Mouse (Mus musculus): Measurements from ENCODE around the gene Pah. TPM values are rescaled to one million over a fixed set of nuclear protein-coding genes. Genes with fewer than 3 reads are reported as not detected.

Pah gene
- polyA plus RNA-seq, 1 experiment, result 0.79 TPM

- WGBS, result 48% methylated on average over 2 of the region's 2 CpGs
- no peaks in the 10 kb centered on the region for H3K4me1 ChIP-seq (ENCODE audit: control insufficient read depth, insufficient read depth, insufficient read length)
These were observed 72.3 kb downstream of the Pah start for GRCm38 (mm10) chr10:87593916-87594315.

GRCm38 (mm10) chr10:87596361-87597074 lies 74.9 kb downstream of the Pah start:
- no peak overlapping the region for H3K4me3 ChIP-seq (ENCODE audit: extremely low read depth, insufficient read depth, insufficient read length)

More at GRCm38 (mm10) chr10:87593916-87594315, 72.3 kb downstream of the Pah start:
- no peak for TF ChIP-seq CTCF (IDR thresholded peaks at IDR 0.05; ENCODE audit: extremely low read depth, insufficient read depth, insufficient read length, insufficient replicate concordance)
- TF ChIP-seq POLR2A (IDR thresholded peaks at IDR 0.05; ENCODE audit: low read depth, low read length), result no peak
- H3K4me3 ChIP-seq (ENCODE audit: extremely low read depth, insufficient read depth, insufficient read length), result no peak overlapping the region
- H3K36me3 ChIP-seq (ENCODE audit: control insufficient read depth, insufficient read depth, low read length), result no peaks in the 10 kb centered on the region
- H3K27me3 ChIP-seq (ENCODE audit: control insufficient read depth, insufficient read depth, low read length), result no peaks in the 10 kb centered on the region
- no peak overlapping the region for H3K27ac ChIP-seq (ENCODE audit: insufficient read depth, low read length)
- DNase-seq (ENCODE audit: low read depth in 1 of 2, low spot score in 2 of 2), result no peak

GRCm38 (mm10) chr10:87597075-87597677 lies 75.6 kb downstream of the Pah start:
- Histone ChIP-seq H3K4me1 (ENCODE audit: control insufficient read depth, insufficient read depth, insufficient read length) (no peaks in the 10 kb centered on the region), H3K27ac (ENCODE audit: insufficient read depth, low read length) (no peak overlapping the region), H3K36me3 (ENCODE audit: control insufficient read depth, insufficient read depth, low read length) (no peaks in the 10 kb centered on the region), H3K27me3 (ENCODE audit: control insufficient read depth, insufficient read depth, low read length) (no peaks in the 10 kb centered on the region), H3K4me3 (ENCODE audit: extremely low read depth, insufficient read depth, insufficient read length) (no peak overlapping the region)
- no peak for TF ChIP-seq CTCF (IDR thresholded peaks at IDR 0.05; ENCODE audit: extremely low read depth, insufficient read depth, insufficient read length, insufficient replicate concordance)
- TF ChIP-seq POLR2A (IDR thresholded peaks at IDR 0.05; ENCODE audit: low read depth, low read length), result no peak
- 59% methylated on average over 9 of the region's 9 CpGs for WGBS
- DNase-seq (ENCODE audit: low read depth in 1 of 2, low spot score in 2 of 2), result no peak

More at GRCm38 (mm10) chr10:87596361-87597074, 74.9 kb downstream of the Pah start:
- Histone ChIP-seq H3K4me1 (ENCODE audit: control insufficient read depth, insufficient read depth, insufficient read length) (no peaks in the 10 kb centered on the region), H3K36me3 (ENCODE audit: control insufficient read depth, insufficient read depth, low read length) (no peaks in the 10 kb centered on the region), H3K27ac (ENCODE audit: insufficient read depth, low read length) (no peak overlapping the region), H3K27me3 (ENCODE audit: control insufficient read depth, insufficient read depth, low read length) (no peaks in the 10 kb centered on the region)
- DNase-seq (ENCODE audit: low read depth in 1 of 2, low spot score in 2 of 2), result no peak
- no peak for TF ChIP-seq POLR2A (IDR thresholded peaks at IDR 0.05; ENCODE audit: low read depth, low read length)
- no peak for TF ChIP-seq CTCF (IDR thresholded peaks at IDR 0.05; ENCODE audit: extremely low read depth, insufficient read depth, insufficient read length, insufficient replicate concordance)
- 26% methylated on average over 5 of the region's 5 CpGs for WGBS

- Histone ChIP-seq H3K36me3 (ENCODE audit: control insufficient read depth, insufficient read depth, low read length) (no peaks in the 10 kb centered on the region), H3K4me3 (ENCODE audit: extremely low read depth, insufficient read depth, insufficient read length) (no peak overlapping the region), H3K27ac (ENCODE audit: insufficient read depth, low read length) (no peak overlapping the region), H3K27me3 (ENCODE audit: control insufficient read depth, insufficient read depth, low read length) (no peaks in the 10 kb centered on the region), H3K4me1 (ENCODE audit: control insufficient read depth, insufficient read depth, insufficient read length) (no peaks in the 10 kb centered on the region)
- no peak for TF ChIP-seq CTCF (IDR thresholded peaks at IDR 0.05; ENCODE audit: extremely low read depth, insufficient read depth, insufficient read length, insufficient replicate concordance)
- TF ChIP-seq POLR2A (IDR thresholded peaks at IDR 0.05; ENCODE audit: low read depth, low read length), result no peak
- 56% methylated on average over 1 of the region's 1 CpGs for WGBS
- no peak for DNase-seq (ENCODE audit: low read depth in 1 of 2, low spot score in 2 of 2)
These were observed 80.6 kb downstream of the Pah start for GRCm38 (mm10) chr10:87602151-87602550.

- no peak for DNase-seq (ENCODE audit: low read depth in 1 of 2, low spot score in 2 of 2)
- no peak for TF ChIP-seq CTCF (IDR thresholded peaks at IDR 0.05; ENCODE audit: extremely low read depth, insufficient read depth, insufficient read length, insufficient replicate concordance)
- no peak for TF ChIP-seq POLR2A (IDR thresholded peaks at IDR 0.05; ENCODE audit: low read depth, low read length)
- no peaks in the 10 kb centered on the region for H3K4me1 ChIP-seq (ENCODE audit: control insufficient read depth, insufficient read depth, insufficient read length)
- 70% methylated on average over 1 of the region's 1 CpGs for WGBS
- no peaks in the 10 kb centered on the region for H3K27me3 ChIP-seq (ENCODE audit: control insufficient read depth, insufficient read depth, low read length)
- no peak overlapping the region for H3K4me3 ChIP-seq (ENCODE audit: extremely low read depth, insufficient read depth, insufficient read length)
- H3K27ac ChIP-seq (ENCODE audit: insufficient read depth, low read length), result no peak overlapping the region
- H3K36me3 ChIP-seq (ENCODE audit: control insufficient read depth, insufficient read depth, low read length), result no peaks in the 10 kb centered on the region
These were observed 103.6 kb downstream of the Pah start for GRCm38 (mm10) chr10:87625196-87625595.

Other genes starting within 250 kb of the Pah start
- gene Ascl1, start 28.1 kb upstream of the Pah start, polyA plus RNA-seq (2012; rRNA removed), result not detected in 2 replicates

Data from spleen, adult 2 months (tissue).